Mouse (Mus musculus) MEL (cell line): Measurements from ENCODE around the gene Usp42.

Experiments
- CTCF ChIP-seq, 3 experiments: IDR thresholded peaks in 2 of 3; conservative IDR thresholded peaks in 1 of 3; 2 replicates each; pipeline ENCODE4 v1.5.1; 2011 to 2012; ENCODE audit warnings: low read length in 3 of 3, low read depth in 2 of 3, mild to moderate bottlenecking in 2 of 3, improper control_type of control experiment in 1 of 3, inconsistent platforms in 1 of 3, mixed read lengths in 1 of 3, moderate library complexity in 1 of 3; ENCODE audit not compliant: control insufficient read depth in 1 of 3, insufficient read depth in 1 of 3, poor library complexity in 1 of 3, severe bottlenecking in 1 of 3
- EP300 ChIP-seq, 2 experiments: IDR thresholded peaks; 2 replicates each; pipeline ENCODE4 v1.6.1; 2011; ENCODE audit warnings: improper control_type of control experiment in 2 of 2, low read length in 2 of 2, low read depth in 1 of 2, mild to moderate bottlenecking in 1 of 2
- ETS1 ChIP-seq: IDR thresholded peaks from 2 replicates; pipeline ENCODE4 v1.6.1; 2012; ENCODE audit warnings: low read depth, mild to moderate bottlenecking, inconsistent platforms, low read length, improper control_type of control experiment, moderate library complexity
- JUND ChIP-seq: IDR thresholded peaks from 2 replicates; pipeline ENCODE4 v1.6.1; 2011; ENCODE audit warnings: low read depth, mild to moderate bottlenecking, improper control_type of control experiment, low read length
- MAFK ChIP-seq: IDR thresholded peaks from 2 replicates; pipeline ENCODE4 v1.6.1; 2011; ENCODE audit warnings: low read depth, mild to moderate bottlenecking, low read length, improper control_type of control experiment, borderline replicate concordance
- NELFE ChIP-seq: IDR thresholded peaks from 2 replicates; pipeline ENCODE4 v1.6.1; 2011; ENCODE audit warnings: low read depth, low read length, improper control_type of control experiment
- NRF1 ChIP-seq: IDR thresholded peaks from 2 replicates; pipeline ENCODE4 v1.6.1; 2014; ENCODE audit warnings: low read depth, mild to moderate bottlenecking, inconsistent platforms, low read length, improper control_type of control experiment, moderate library complexity; ENCODE audit not compliant: poor library complexity, insufficient read depth, severe bottlenecking
- RAD21 ChIP-seq: IDR thresholded peaks from 2 replicates; pipeline ENCODE4 v1.6.1; 2011; ENCODE audit warnings: mild to moderate bottlenecking, low read depth, low read length, improper control_type of control experiment
- USF2 ChIP-seq, 2 experiments: IDR thresholded peaks; 2 replicates each; pipeline ENCODE4 v1.6.1; 2011 to 2012; ENCODE audit warnings: improper control_type of control experiment in 2 of 2, low read length in 2 of 2, borderline replicate concordance in 1 of 2, inconsistent platforms in 1 of 2, low read depth in 1 of 2, mild to moderate bottlenecking in 1 of 2; ENCODE audit not compliant: insufficient read depth in 1 of 2

DNA sequence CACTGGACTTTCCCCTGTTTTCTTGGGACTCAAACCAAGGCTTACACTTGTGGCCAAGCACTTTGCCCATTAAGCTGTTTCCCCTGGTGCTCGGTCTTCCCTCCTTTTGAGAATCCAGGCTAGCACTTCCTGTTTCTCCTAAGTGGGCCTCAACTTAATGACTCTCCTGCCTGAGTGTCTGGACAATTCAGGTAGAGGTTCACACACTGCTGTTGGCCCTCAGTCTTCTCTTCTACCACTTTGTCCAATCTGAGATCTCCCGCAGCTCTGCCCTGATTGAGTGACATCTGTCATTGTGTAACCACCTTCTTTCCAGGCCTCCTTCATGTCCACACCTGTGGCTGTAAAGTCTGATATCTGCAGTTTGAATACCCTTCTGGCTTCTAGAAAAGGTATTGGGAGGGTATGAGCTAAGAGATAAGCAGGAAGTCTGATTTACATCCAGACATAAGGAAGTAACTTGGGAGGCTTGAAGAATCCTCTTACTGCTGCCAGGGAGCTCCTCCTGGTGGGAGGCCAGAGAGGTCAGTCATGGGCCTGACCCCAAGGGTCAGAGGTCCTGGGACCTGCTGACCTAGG, 17.6 kb upstream of the Usp42 start:
- no peak for TF ChIP-seq ETS1
- TF ChIP-seq EP300 (IDR thresholded peaks at IDR 0.05; ENCODE audit: low read depth in 1 of 2, low read length in 2 of 2) = no peak
- no peak for TF ChIP-seq NRF1
- no peak for TF ChIP-seq MAFK
- no peak for TF ChIP-seq CTCF (IDR thresholded peaks at IDR 0.05 in 2 of 3, conservative IDR thresholded peaks at IDR 0.05 in 1 of 3; ENCODE audit: control insufficient read depth in 1 of 3, insufficient read depth in 1 of 3, low read depth in 2 of 3, low read length in 3 of 3, poor library complexity in 1 of 3, severe bottlenecking in 1 of 3)
- TF ChIP-seq JUND = no peak
- TF ChIP-seq USF2 (IDR thresholded peaks at IDR 0.05; ENCODE audit: borderline replicate concordance in 1 of 2, insufficient read depth in 1 of 2, low read depth in 1 of 2, low read length in 2 of 2) = no peak
- no peak for TF ChIP-seq RAD21
- no peak for TF ChIP-seq NELFE
